Mouse (Mus musculus) cerebellum, adult 18-20 months (tissue): ENCODE results near the gene Krtap3-1.
A peak's percentile ranks its signal among the peaks of the same experiment; 100 is the strongest.
"Not testable (repeated sequence)": the region's sequence is repeated elsewhere in the genome, so short reads cannot be mapped to it uniquely, and the experiment has no call there.

Source experiments
- DNase-seq, 2 experiments: peaks; one replicate each; pipeline ENCODE4 v3.0.0; 2021

Gene Krtap3-1

GRCm38 (mm10) chr11:99566530-99566929 lies at the start of gene Krtap3-1:
Gene Krtap3-1, minus strand, starts transcription at chr11:99566630.
- DNase-seq = no peak

GRCm38 (mm10) chr11:99614796-99615363 lies 48.5 kb upstream of the Krtap3-1 start, which contains the start of gene Krtap2-4:
Gene Krtap2-4, minus strand, starts transcription at chr11:99614846.
- no peak for DNase-seq

GRCm38 (mm10) chr11:99610089-99610488 lies 43.7 kb upstream of the Krtap3-1 start, which contains the start of gene Gm11937:
Gene Gm11937, minus strand, starts transcription at chr11:99610189.
- DNase-seq = not testable (repeated sequence)

- peak; percentile 19 to 37 for DNase-seq
Observed at GRCm38 (mm10) chr11:99609126-99609525, 42.7 kb upstream of the Krtap3-1 start.

GRCm38 (mm10) chr11:99603208-99603607 lies 36.8 kb upstream of the Krtap3-1 start, which contains the start of gene Gm11938:
Gene Gm11938, minus strand, starts transcription at chr11:99603308.
- DNase-seq = not testable (repeated sequence)

GRCm38 (mm10) chr11:99597742-99598141 lies 31.3 kb upstream of the Krtap3-1 start, which contains the start of gene Krtap9-3:
Gene Krtap9-3, minus strand, starts transcription at chr11:99598105.
- DNase-seq = not testable (repeated sequence)

GRCm38 (mm10) chr11:99590981-99591380 lies 24.6 kb upstream of the Krtap3-1 start, which contains the start of gene Krtap1-3:
Gene Krtap1-3, minus strand, starts transcription at chr11:99591339.
- no peak for DNase-seq

- DNase-seq = no peak
Observed at GRCm38 (mm10) chr11:99585096-99585495, 18.7 kb upstream of the Krtap3-1 start.

GRCm38 (mm10) chr11:99583245-99583704 lies 16.8 kb upstream of the Krtap3-1 start, which contains the start of gene Krtap1-4:
Gene Krtap1-4, minus strand, starts transcription at chr11:99583654.
- no peak for DNase-seq

- no peak for DNase-seq
Observed at GRCm38 (mm10) chr11:99581564-99581963, 15.1 kb upstream of the Krtap3-1 start.

GRCm38 (mm10) chr11:99581051-99581450 lies 14.6 kb upstream of the Krtap3-1 start:
- no peak for DNase-seq

- no peak for DNase-seq
Observed at GRCm38 (mm10) chr11:99580636-99581035, 14.2 kb upstream of the Krtap3-1 start, which contains the start of gene Krtap1-5. Gene Krtap1-5, minus strand, starts transcription at chr11:99581016.

GRCm38 (mm10) chr11:99574106-99574505 lies 7.7 kb upstream of the Krtap3-1 start:
- peak; percentile 54 to 55 for DNase-seq

GRCm38 (mm10) chr11:99573164-99573563 lies 6.7 kb upstream of the Krtap3-1 start:
- DNase-seq = no peak

- DNase-seq = no peak
Observed at GRCm38 (mm10) chr11:99562580-99562979, 3.9 kb downstream of the Krtap3-1 start.

- DNase-seq = no peak
Observed at GRCm38 (mm10) chr11:99559366-99559765, 7.1 kb downstream of the Krtap3-1 start, which contains the start of gene Gm11939. Gene Gm11939, minus strand, starts transcription at chr11:99559466.

- no peak for DNase-seq
Observed at GRCm38 (mm10) chr11:99557976-99558745, 8.3 kb downstream of the Krtap3-1 start.

GRCm38 (mm10) chr11:99556753-99557152 lies 9.7 kb downstream of the Krtap3-1 start, which contains the start of gene Krtap3-2:
Gene Krtap3-2, minus strand, starts transcription at chr11:99556853.
- no peak for DNase-seq

- DNase-seq = no peak
Observed at GRCm38 (mm10) chr11:99556195-99556594, 10.2 kb downstream of the Krtap3-1 start.

- no peak for DNase-seq
Observed at GRCm38 (mm10) chr11:99550765-99551164, 15.7 kb downstream of the Krtap3-1 start, which contains the start of gene Krtap3-3. Gene Krtap3-3, minus strand, starts transcription at chr11:99550865.

GRCm38 (mm10) chr11:99547892-99548291 lies 18.5 kb downstream of the Krtap3-1 start:
- DNase-seq = no peak

GRCm38 (mm10) chr11:99539721-99540120 lies 26.7 kb downstream of the Krtap3-1 start:
- peak; percentile 37 to 45 for DNase-seq

- DNase-seq = no peak
Observed at GRCm38 (mm10) chr11:99521288-99521860, 45.1 kb downstream of the Krtap3-1 start, which contains the start of gene Krt39. Gene Krt39, minus strand, starts transcription at chr11:99521338.
